Mouse (Mus musculus) forebrain, postnatal 0 days (tissue): Measurements from ENCODE around the gene Tarsl2. TPM values are rescaled to one million over a fixed set of nuclear protein-coding genes. Genes with fewer than 3 reads are reported as not detected.

Experiments used
- ATAC-seq: fragments of 200-750 bp; cut with Nextera tagmentation; 2 replicates; pipeline ENCODE4 v1.8.0; 2017; ENCODE audit warnings: mild to moderate bottlenecking, moderate library complexity
- DNase-seq: peaks from one replicate; pipeline ENCODE4 v3.0.0-alpha.2; 2015
- H3K27ac ChIP-seq: fragments of 300-500 bp; sonication (generic); 2 replicates; pipeline ENCODE4 v1.5.1; 2014; ENCODE audit warnings: low read depth, mild to moderate bottlenecking, antibody characterized with exemption, low read length, moderate library complexity, mixed read lengths
- H3K27me3 ChIP-seq: fragments of 300-500 bp; sonication (generic); 2 replicates; pipeline ENCODE4 v1.6.1; 2014; ENCODE audit warnings: mild to moderate bottlenecking, low read length, mixed read lengths; ENCODE audit not compliant: insufficient read depth
- H3K36me3 ChIP-seq: fragments of 300-500 bp; sonication (generic); 2 replicates; pipeline ENCODE4 v1.6.1; 2014; ENCODE audit warnings: mild to moderate bottlenecking, moderate library complexity; ENCODE audit not compliant: insufficient read depth
- H3K4me1 ChIP-seq: fragments of 300-500 bp; sonication (generic); 2 replicates; pipeline ENCODE4 v1.6.1; 2014; ENCODE audit warnings: antibody characterized with exemption; ENCODE audit not compliant: insufficient read depth
- H3K4me2 ChIP-seq: fragments of 300-500 bp; sonication (generic); 2 replicates; pipeline ENCODE4 v1.6.1; 2014; ENCODE audit warnings: low read depth, mild to moderate bottlenecking, moderate library complexity
- H3K4me3 ChIP-seq: fragments of 300-500 bp; sonication (generic); 2 replicates; pipeline ENCODE4 v1.5.1; 2014; ENCODE audit warnings: low read depth, low read length, mixed read lengths
- H3K9ac ChIP-seq: fragments of 300-500 bp; sonication (generic); 2 replicates; pipeline ENCODE4 v1.6.1; 2014; ENCODE audit warnings: mild to moderate bottlenecking
- H3K9me3 ChIP-seq: fragments of 300-500 bp; sonication (generic); 2 replicates; pipeline ENCODE4 v1.6.1; 2016; ENCODE audit warnings: low read length
- CTCF ChIP-seq: sonication (generic); IDR thresholded peaks from 2 replicates; pipeline ENCODE4 v1.5.1; 2016; ENCODE audit warnings: antibody characterized with exemption, control low read depth, low read depth
- WGBS: fragments of 180-500 bp; shearing (Covaris S2); extraction: QIAGEN DNeasy Blood & Tissue Kit; methylation state at CpG from one replicate; pipeline ENCODE4 v1.1.7; 2014; 5-methylcytosine and 5-hydroxymethylcytosine counted together
- polyA plus RNA-seq: library from polyadenylated mRNA; unstranded; fragments of >200 nt; fragmentation: Nextera tagmentation; extraction: Ambion mirVana; gene quantifications from 2 replicates; pipeline ENCODE4 v1.2.1, GENCODE M21; 2015
- total RNA-seq: library from RNA; depleted of rRNA; stranded (reverse); fragments of >200 nt; gene quantifications from 2 replicates; pipeline ENCODE4 v1.2.3, GENCODE M21; 2014

Tarsl2 gene
- total and polyA plus RNA-seq, 2 experiments from 2014 or later: 19.5 to 30.8 TPM

GRCm38 (mm10) chr7:65696450-65696849, 51.8 kb downstream of the Tarsl2 start:
- no peak for ATAC-seq
- peak; percentile 7 for DNase-seq

GRCm38 (mm10) chr7:65702076-65702475, 57.4 kb downstream of the Tarsl2 start:
- peaks cover 3% of the 10 kb centered on the region; the same call in 1 of the 2 replicates for H3K4me1 ChIP-seq
- H3K4me2 ChIP-seq: no peak overlapping the region
- no peak overlapping the region for H3K4me3 ChIP-seq
- no peak for DNase-seq
- no peak overlapping the region for H3K27ac ChIP-seq
- no peaks in the 10 kb centered on the region for H3K27me3 ChIP-seq
- no peak for TF ChIP-seq CTCF
- H3K9ac ChIP-seq: no peak overlapping the region
- ATAC-seq: no peak
- peaks cover 48% of the 10 kb centered on the region for H3K36me3 ChIP-seq
- no peaks in the 10 kb centered on the region for H3K9me3 ChIP-seq
- 96% methylated on average over 7 of the region's 7 CpGs for WGBS

More at GRCm38 (mm10) chr7:65696450-65696849, 51.8 kb downstream of the Tarsl2 start:
- WGBS: 52% methylated on average over 2 of the region's 2 CpGs
- peaks cover 45% of the 10 kb centered on the region for H3K36me3 ChIP-seq
- no peak overlapping the region for H3K4me3 ChIP-seq
- H3K27me3 ChIP-seq: no peaks in the 10 kb centered on the region
- no peak overlapping the region for H3K9ac ChIP-seq
- peaks cover 7% of the 10 kb centered on the region; the same call in 1 of the 2 replicates for H3K4me1 ChIP-seq
- H3K4me2 ChIP-seq: no peak overlapping the region
- H3K9me3 ChIP-seq: no peaks in the 10 kb centered on the region
- TF ChIP-seq CTCF: peak; percentile 62
- no peak overlapping the region for H3K27ac ChIP-seq

- WGBS: 12% methylated on average over 10 of the region's 10 CpGs
- peaks cover 3% of the 10 kb centered on the region; the same call in 1 of the 2 replicates for H3K4me1 ChIP-seq
- peak; percentile 99 for TF ChIP-seq CTCF
- peak overlapping the region; percentile 38 for H3K4me2 ChIP-seq
- ATAC-seq (peak; percentile 78), DNase-seq (peak; percentile 91)
- peaks cover 22% of the 10 kb centered on the region for H3K36me3 ChIP-seq
- H3K27me3 ChIP-seq: no peaks in the 10 kb centered on the region
- no peak overlapping the region for H3K27ac ChIP-seq
- H3K4me3 ChIP-seq: no peak overlapping the region
- no peak overlapping the region for H3K9ac ChIP-seq
- no peaks in the 10 kb centered on the region for H3K9me3 ChIP-seq
These were observed 60.1 kb downstream of the Tarsl2 start for GRCm38 (mm10) chr7:65704818-65705242.

GRCm38 (mm10) chr7:65708506-65708905, 63.8 kb downstream of the Tarsl2 start:
- H3K27me3 ChIP-seq: no peaks in the 10 kb centered on the region
- WGBS: 100% methylated on average over 1 of the region's 1 CpGs
- no peak overlapping the region for H3K27ac ChIP-seq
- no peak overlapping the region for H3K4me2 ChIP-seq
- no peaks in the 10 kb centered on the region for H3K36me3 ChIP-seq
- DNase-seq: no peak
- peaks cover 3% of the 10 kb centered on the region; the same call in 1 of the 2 replicates for H3K4me1 ChIP-seq
- ATAC-seq: no peak
- no peak overlapping the region for H3K9ac ChIP-seq
- TF ChIP-seq CTCF: no peak
- no peaks in the 10 kb centered on the region for H3K9me3 ChIP-seq
- no peak overlapping the region for H3K4me3 ChIP-seq

GRCm38 (mm10) chr7:65710301-65710700, 65.6 kb downstream of the Tarsl2 start:
- ATAC-seq (no peak), DNase-seq (no peak)
- TF ChIP-seq CTCF: no peak
- Histone ChIP-seq H3K27me3 (no peaks in the 10 kb centered on the region), H3K36me3 (no peaks in the 10 kb centered on the region), H3K9ac (no peak overlapping the region), H3K4me1 (no peaks in the 10 kb centered on the region), H3K9me3 (no peaks in the 10 kb centered on the region), H3K4me2 (no peak overlapping the region), H3K27ac (no peak overlapping the region), H3K4me3 (no peak overlapping the region)
- 60% methylated on average over 3 of the region's 3 CpGs for WGBS

GRCm38 (mm10) chr7:65713782-65714181, 69.1 kb downstream of the Tarsl2 start:
- Histone ChIP-seq H3K27me3 (no peaks in the 10 kb centered on the region), H3K9ac (no peak overlapping the region), H3K4me3 (no peak overlapping the region), H3K27ac (no peak overlapping the region), H3K9me3 (no peaks in the 10 kb centered on the region), H3K36me3 (no peaks in the 10 kb centered on the region), H3K4me2 (no peak overlapping the region), H3K4me1 (no peaks in the 10 kb centered on the region)
- WGBS: 62% methylated on average over 5 of the region's 5 CpGs
- ATAC-seq: no peak
- no peak for DNase-seq
- TF ChIP-seq CTCF: peak; percentile 30; the same call in 1 of the 2 replicates

- DNase-seq (no peak), ATAC-seq (peak; percentile 38; the same call in 1 of the 2 replicates)
- no peak for TF ChIP-seq CTCF
- Histone ChIP-seq H3K9ac (no peak overlapping the region), H3K4me2 (no peak overlapping the region), H3K4me1 (no peaks in the 10 kb centered on the region), H3K27ac (no peak overlapping the region), H3K36me3 (no peaks in the 10 kb centered on the region), H3K4me3 (no peak overlapping the region), H3K27me3 (no peaks in the 10 kb centered on the region), H3K9me3 (no peaks in the 10 kb centered on the region)
- 72% methylated on average over 4 of the region's 4 CpGs for WGBS
These were observed 69.6 kb downstream of the Tarsl2 start for GRCm38 (mm10) chr7:65714304-65714703.

- TF ChIP-seq CTCF: peak; percentile 60
- no peaks in the 10 kb centered on the region for H3K4me1 ChIP-seq
- H3K9ac ChIP-seq: no peak overlapping the region
- no peak overlapping the region for H3K4me2 ChIP-seq
- 83% methylated on average over 2 of the region's 2 CpGs for WGBS
- H3K36me3 ChIP-seq: no peaks in the 10 kb centered on the region
- no peaks in the 10 kb centered on the region for H3K27me3 ChIP-seq
- no peak overlapping the region for H3K27ac ChIP-seq
- no peak for ATAC-seq
- no peaks in the 10 kb centered on the region for H3K9me3 ChIP-seq
- no peak overlapping the region for H3K4me3 ChIP-seq
- peak; percentile 26 for DNase-seq
These were observed 89.3 kb downstream of the Tarsl2 start for GRCm38 (mm10) chr7:65734024-65734423.
